Mouse (Mus musculus) limb, embryonic 12.5 days (tissue): ENCODE data around the gene Agrp. TPM values are rescaled to one million over a fixed set of nuclear protein-coding genes. Genes with fewer than 3 reads are reported as not detected.
A peak's percentile ranks its signal among the peaks of the same experiment; 100 is the strongest.

ENCODE experiments used
- ATAC-seq: fragments of 200-750 bp; cut with Nextera tagmentation; 2 replicates; pipeline ENCODE4 v1.8.0; 2017; ENCODE audit warnings: low read depth, moderate TSS enrichment; ENCODE audit not compliant: insufficient number of reproducible peaks, insufficient read depth, low FRiP score, low TSS enrichment
- H3K27ac ChIP-seq: fragments of 300-500 bp; sonication (generic); 2 replicates; pipeline ENCODE4 v1.5.1; 2016; ENCODE audit warnings: mild to moderate bottlenecking, moderate library complexity
- H3K27me3 ChIP-seq: fragments of 300-500 bp; sonication (generic); 2 replicates; pipeline ENCODE4 v1.6.1; 2016; ENCODE audit warnings: mild to moderate bottlenecking, moderate library complexity
- H3K36me3 ChIP-seq: fragments of 300-500 bp; sonication (generic); 2 replicates; pipeline ENCODE4 v1.6.1; 2016; ENCODE audit warnings: mild to moderate bottlenecking, moderate library complexity
- H3K4me1 ChIP-seq: fragments of 300-500 bp; sonication (generic); replicated peaks from 2 replicates; pipeline ENCODE4 v1.6.1; 2016
- H3K4me2 ChIP-seq: fragments of 300-500 bp; sonication (generic); 2 replicates; pipeline ENCODE4 v1.6.1; 2016; ENCODE audit warnings: mild to moderate bottlenecking, moderate library complexity
- H3K4me3 ChIP-seq: fragments of 300-500 bp; sonication (generic); replicated peaks from 2 replicates; pipeline ENCODE4 v1.5.1; 2016; ENCODE audit warnings: mild to moderate bottlenecking
- H3K9ac ChIP-seq: fragments of 300-500 bp; sonication (generic); replicated peaks from 2 replicates; pipeline ENCODE4 v1.6.1; 2016; ENCODE audit warnings: mild to moderate bottlenecking, moderate library complexity
- H3K9me3 ChIP-seq: fragments of 300-500 bp; sonication (generic); 2 replicates; pipeline ENCODE4 v1.6.1; 2016; ENCODE audit warnings: mild to moderate bottlenecking, moderate library complexity
- WGBS: fragments of 180-500 bp; shearing (Covaris S2); methylation state at CpG from one replicate; pipeline ENCODE4 v1.1.7; 2016; 5-methylcytosine and 5-hydroxymethylcytosine counted together
- polyA plus RNA-seq: library from polyadenylated mRNA; unstranded; fragments of >200 nt; fragmentation: Nextera tagmentation; extraction: Ambion mirVana; gene quantifications from 2 replicates; pipeline ENCODE4 v1.2.1, GENCODE M21; 2016

Agrp gene
- polyA plus RNA-seq, 1 experiment from 2014 or later: 0.97 TPM

DNA sequence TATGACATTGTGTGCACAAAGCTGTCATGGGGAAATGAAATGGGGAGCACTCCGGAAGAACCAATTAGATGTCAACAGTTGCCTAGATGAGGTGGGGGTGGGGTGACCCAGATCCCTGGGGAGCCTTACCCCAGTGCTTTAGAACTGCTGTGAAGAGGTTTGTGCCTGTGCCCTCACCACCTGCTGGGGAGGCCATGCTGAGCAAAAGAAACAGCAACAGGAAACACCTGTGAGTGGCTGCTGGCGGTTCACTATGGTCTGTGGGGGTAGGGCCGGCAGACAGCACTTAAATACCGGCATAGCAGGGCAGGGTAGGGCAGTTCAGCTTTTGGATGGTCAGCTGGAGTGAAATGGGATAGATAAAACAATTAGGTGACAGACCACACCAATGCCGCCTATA lies 14.1 kb downstream of the Agrp start:
- no peaks in the 10 kb centered on the region for H3K9me3 ChIP-seq
- peak overlapping the region; percentile 88 for H3K27ac ChIP-seq
- 0 out of 2 replicates have a peak overlapping the region, but pooled peaks have one; percentile 23 for H3K9ac ChIP-seq
- no peak overlapping the region for H3K4me3 ChIP-seq
- H3K27me3 ChIP-seq: no peaks in the 10 kb centered on the region
- peaks cover 42% of the 10 kb centered on the region for H3K36me3 ChIP-seq
- peak overlapping the region; percentile 39 for H3K4me2 ChIP-seq
- WGBS: 7% methylated on average over 5 of the region's 5 CpGs
- peaks cover 43% of the 10 kb centered on the region for H3K4me1 ChIP-seq
- 0 out of 2 replicates have a peak, but pooled peaks have one; percentile 39 for ATAC-seq

DNA sequence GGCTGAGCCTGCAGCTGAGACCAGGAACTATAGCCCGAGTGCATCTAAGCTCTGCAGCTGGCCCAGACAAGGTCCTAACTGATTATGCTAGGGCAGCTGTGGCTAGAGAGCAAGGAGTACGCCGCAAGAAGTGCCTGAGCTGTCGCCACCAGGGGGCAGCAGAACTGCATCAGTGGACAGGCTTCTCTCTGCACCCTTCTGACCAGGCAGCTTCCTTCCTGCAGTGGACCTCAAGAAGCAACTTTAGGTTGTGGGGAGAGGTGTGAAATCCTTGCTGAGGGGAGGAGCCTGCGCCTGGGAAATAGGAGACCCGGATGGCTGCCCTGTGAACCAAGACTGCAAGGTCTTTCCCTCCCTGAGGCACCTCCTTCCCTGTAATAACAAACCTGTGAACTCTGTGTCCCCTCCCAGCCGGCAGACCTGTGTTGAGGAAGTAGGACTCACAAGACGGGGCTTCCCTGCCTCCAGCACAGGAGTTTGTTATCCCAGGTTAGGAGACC lies 14.7 kb downstream of the Agrp start:
- H3K36me3 ChIP-seq: peaks cover 49% of the 10 kb centered on the region
- WGBS: 1% methylated on average over 8 of the region's 8 CpGs
- H3K4me3 ChIP-seq: no peak overlapping the region
- H3K9me3 ChIP-seq: no peaks in the 10 kb centered on the region
- H3K27ac ChIP-seq: peak overlapping the region; percentile 88
- 0 out of 2 replicates have a peak overlapping the region, but pooled peaks have one; percentile 27 for H3K9ac ChIP-seq
- peak overlapping the region; percentile 39 for H3K4me2 ChIP-seq
- peaks cover 43% of the 10 kb centered on the region for H3K4me1 ChIP-seq
- ATAC-seq: peak; percentile 84
- H3K27me3 ChIP-seq: no peaks in the 10 kb centered on the region

DNA sequence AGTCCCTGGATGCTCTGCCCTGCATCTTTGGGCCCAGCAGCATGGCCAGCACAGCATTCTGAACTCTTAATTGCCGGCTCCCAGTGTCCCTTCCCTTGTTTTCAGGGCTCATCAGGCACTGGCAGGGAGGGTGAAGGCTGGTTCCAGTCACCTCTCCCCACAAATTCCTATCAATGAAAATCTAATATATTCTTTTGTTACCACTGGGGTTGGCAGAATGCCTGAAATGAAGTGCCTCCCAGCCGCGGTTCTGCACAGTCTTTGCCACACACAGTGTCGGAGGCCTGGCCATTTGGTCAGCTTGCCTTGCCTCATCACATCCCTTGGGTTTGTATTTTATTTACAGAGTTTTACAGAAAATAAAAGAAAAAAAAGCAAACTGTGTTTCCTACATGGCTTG lies 15.4 kb downstream of the Agrp start:
- no peaks in the 10 kb centered on the region for H3K27me3 ChIP-seq
- H3K9me3 ChIP-seq: no peaks in the 10 kb centered on the region
- peaks cover 43% of the 10 kb centered on the region for H3K4me1 ChIP-seq
- peak overlapping the region; percentile 88 for H3K27ac ChIP-seq
- peaks cover 55% of the 10 kb centered on the region for H3K36me3 ChIP-seq
- H3K4me3 ChIP-seq: no peak overlapping the region
- ATAC-seq: no peak
- H3K4me2 ChIP-seq: peak overlapping the region; percentile 39; the same call in 1 of the 2 replicates
- 81% methylated on average over 4 of the region's 4 CpGs for WGBS
- H3K9ac ChIP-seq: no peak overlapping the region

DNA sequence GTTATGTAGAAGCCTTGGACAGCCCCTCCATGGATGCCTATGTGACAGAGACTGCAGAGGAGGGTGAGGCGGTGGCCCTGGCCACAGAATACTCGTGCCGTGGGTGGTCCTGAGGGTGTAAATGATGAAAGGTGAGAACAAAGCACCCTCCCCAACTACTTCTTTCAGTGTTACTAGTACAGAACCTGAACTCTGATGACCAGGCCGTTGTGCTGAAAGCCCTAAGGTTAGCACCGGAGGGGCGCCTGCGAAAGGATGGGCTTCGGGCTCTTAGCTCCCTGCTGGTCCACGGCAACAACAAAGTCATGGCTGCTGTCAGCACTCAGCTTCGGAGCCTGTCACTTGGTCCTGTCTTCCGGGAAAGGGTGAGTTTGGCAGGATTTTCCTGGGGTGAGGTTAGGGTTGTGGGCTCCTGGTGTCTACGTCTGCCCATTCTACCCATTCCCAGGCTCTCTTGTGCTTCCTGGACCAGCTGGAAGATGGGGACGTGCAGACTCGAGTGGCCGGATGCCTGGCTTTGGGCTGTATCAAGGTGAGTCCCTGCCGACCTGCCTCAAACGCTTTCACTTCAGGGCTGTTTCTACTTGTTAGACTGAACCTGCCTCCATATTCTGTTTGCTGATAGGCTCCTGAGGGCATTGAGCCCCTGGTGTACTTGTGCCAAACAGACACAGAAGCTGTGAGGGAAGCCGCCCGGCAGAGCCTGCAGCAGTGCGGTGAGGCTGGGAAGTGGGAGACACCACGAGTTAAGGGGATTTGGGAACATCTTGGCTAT lies 16.1 kb downstream of the Agrp start:
- no peaks in the 10 kb centered on the region for H3K9me3 ChIP-seq
- no peak overlapping the region for H3K4me2 ChIP-seq
- no peak overlapping the region for H3K27ac ChIP-seq
- peaks cover 62% of the 10 kb centered on the region for H3K36me3 ChIP-seq
- no peak for ATAC-seq
- WGBS: 90% methylated on average over 21 of the region's 21 CpGs
- no peaks in the 10 kb centered on the region for H3K27me3 ChIP-seq
- no peak overlapping the region; the same call in 1 of the 2 replicates for H3K9ac ChIP-seq
- H3K4me1 ChIP-seq: peaks cover 43% of the 10 kb centered on the region
- H3K4me3 ChIP-seq: no peak overlapping the region

DNA sequence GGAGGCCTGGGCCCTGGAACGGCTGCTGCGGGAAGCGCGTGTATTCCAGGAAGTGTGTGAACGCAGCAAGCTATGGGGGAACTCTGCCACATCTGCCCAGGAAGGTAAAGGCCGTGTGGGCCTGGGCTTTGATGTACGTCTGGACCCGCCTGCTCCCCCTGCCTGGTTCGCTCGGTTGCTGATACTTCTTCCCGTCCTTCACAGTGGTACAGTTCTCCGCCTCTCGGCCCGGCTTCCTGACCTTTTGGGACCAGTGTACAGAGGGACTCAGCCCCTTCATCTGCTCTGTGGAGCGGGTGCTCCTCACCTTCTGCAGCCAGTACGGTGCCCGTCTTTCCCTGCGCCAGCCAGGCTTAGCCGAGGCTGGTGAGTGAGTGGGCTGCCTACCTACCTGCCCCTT lies 17.0 kb downstream of the Agrp start:
- Histone ChIP-seq H3K36me3 (peaks cover 71% of the 10 kb centered on the region), H3K4me1 (peaks cover 35% of the 10 kb centered on the region), H3K27me3 (no peaks in the 10 kb centered on the region), H3K4me3 (no peak overlapping the region), H3K9me3 (no peaks in the 10 kb centered on the region), H3K4me2 (no peak overlapping the region), H3K9ac (no peak overlapping the region), H3K27ac (no peak overlapping the region)
- ATAC-seq: no peak
- 87% methylated on average over 19 of the region's 19 CpGs for WGBS

DNA sequence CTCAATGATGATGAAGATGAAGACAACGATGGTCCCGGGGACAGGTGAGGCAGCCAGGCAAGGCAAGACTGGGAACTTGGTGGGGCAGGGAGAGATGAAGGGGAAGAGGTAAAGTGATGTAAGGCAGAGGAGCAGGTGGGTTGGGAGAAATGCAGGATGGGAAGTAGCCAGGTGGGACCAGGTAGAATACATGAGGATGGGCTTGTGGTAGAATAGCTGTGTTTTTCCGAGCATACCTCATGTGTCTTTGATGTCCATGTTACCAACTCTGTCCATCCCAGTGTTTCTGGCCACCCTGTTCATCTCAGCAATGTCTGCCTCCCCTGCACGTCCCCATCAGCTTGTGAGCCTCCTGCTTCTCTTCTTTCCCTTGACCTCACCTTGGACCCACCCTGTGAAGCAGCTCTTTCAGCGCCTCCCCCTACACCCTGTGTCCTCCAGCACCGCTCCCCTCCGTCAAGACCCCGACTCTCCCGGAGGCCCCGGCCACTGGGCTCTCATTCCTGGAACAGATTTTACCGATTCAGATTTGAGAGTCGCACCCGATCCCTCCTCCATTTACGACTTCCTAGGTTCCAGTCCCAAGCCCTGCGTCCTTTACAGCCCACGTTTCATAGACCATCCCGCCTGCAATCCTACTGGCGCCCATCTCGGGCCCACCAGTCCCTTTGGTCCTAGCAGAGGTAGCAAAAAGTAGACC lies 18.2 kb downstream of the Agrp start:
- no peak overlapping the region for H3K9ac ChIP-seq
- ATAC-seq: no peak
- H3K27ac ChIP-seq: no peak overlapping the region; the same call in 1 of the 2 replicates
- H3K36me3 ChIP-seq: peaks cover 75% of the 10 kb centered on the region
- no peak overlapping the region for H3K4me2 ChIP-seq
- H3K4me1 ChIP-seq: peaks cover 30% of the 10 kb centered on the region
- WGBS: 88% methylated on average over 19 of the region's 19 CpGs
- H3K4me3 ChIP-seq: no peak overlapping the region
- H3K27me3 ChIP-seq: peaks cover 12% of the 10 kb centered on the region; the same call in 1 of the 2 replicates
- no peaks in the 10 kb centered on the region for H3K9me3 ChIP-seq

DNA sequence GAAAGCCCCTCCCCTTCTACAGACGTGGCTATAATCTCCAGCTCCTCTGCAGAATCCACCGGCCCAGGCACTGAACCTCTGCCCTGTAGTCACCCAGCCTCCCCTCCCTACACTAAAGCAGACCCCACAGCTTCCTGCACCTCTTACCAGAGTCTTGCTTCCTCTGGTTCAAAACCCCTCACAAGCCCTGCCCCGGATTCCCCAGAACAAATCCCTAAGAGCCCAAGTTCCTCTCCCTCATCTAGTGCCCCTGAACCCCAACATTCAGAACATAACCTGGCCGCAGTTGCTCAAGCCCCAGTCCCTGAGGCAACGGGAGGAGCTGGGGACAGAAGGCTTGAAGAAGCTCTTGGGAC lies 18.9 kb downstream of the Agrp start:
- WGBS: 93% methylated on average over 5 of the region's 5 CpGs
- H3K4me2 ChIP-seq: no peak overlapping the region

DNA sequence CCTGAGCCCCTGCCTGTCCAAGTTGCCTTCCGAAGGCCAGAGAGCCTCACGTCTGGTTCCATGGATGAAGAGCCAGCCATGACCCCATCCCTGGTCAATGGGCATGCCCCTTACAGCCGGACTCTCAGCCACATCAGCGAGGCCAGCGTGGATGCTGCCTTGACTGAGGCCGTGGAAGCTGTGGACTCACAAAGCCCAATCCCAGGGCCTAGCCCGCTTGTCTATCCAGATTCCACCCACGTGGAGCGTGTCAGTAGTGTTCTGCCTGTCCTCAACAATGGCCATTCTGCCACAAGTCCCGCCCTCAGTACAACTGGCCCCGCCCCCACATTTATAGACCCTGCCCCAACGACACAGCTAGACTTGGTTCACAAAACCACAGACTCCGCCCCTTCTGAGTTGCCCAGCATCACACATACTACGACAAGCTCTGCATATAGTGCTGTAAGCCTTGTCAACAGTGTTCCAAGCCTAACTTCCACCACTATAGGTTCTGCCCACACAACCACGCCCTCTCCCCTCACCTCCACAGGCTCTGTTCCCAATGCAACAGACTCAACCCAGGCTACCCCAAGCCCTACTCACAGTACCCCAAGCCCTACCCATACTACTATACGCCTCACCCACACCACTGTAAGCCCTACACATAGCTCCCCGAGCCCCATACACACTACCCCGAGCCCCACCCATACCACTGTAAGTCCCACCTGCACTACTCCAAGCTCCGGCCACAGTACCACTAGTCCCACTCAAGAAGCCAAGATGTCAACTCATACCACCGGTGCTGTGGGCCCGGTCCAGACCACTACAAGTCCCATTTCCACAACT lies 19.5 kb downstream of the Agrp start:
- Histone ChIP-seq H3K4me1 (peaks cover 27% of the 10 kb centered on the region), H3K27ac (no peak overlapping the region), H3K4me3 (no peak overlapping the region), H3K36me3 (peaks cover 75% of the 10 kb centered on the region), H3K27me3 (peaks cover 22% of the 10 kb centered on the region), H3K4me2 (no peak overlapping the region), H3K9ac (no peak overlapping the region), H3K9me3 (no peaks in the 10 kb centered on the region)
- ATAC-seq: no peak
- WGBS: 90% methylated on average over 21 of the region's 21 CpGs

More for the DNA sequence above, 18.9 kb downstream of the Agrp start:
- Histone ChIP-seq H3K27me3 (peaks cover 17% of the 10 kb centered on the region), H3K36me3 (peaks cover 75% of the 10 kb centered on the region), H3K4me3 (no peak overlapping the region), H3K9ac (no peak overlapping the region), H3K4me1 (peaks cover 27% of the 10 kb centered on the region), H3K27ac (no peak overlapping the region), H3K9me3 (no peaks in the 10 kb centered on the region)
- ATAC-seq: no peak

DNA sequence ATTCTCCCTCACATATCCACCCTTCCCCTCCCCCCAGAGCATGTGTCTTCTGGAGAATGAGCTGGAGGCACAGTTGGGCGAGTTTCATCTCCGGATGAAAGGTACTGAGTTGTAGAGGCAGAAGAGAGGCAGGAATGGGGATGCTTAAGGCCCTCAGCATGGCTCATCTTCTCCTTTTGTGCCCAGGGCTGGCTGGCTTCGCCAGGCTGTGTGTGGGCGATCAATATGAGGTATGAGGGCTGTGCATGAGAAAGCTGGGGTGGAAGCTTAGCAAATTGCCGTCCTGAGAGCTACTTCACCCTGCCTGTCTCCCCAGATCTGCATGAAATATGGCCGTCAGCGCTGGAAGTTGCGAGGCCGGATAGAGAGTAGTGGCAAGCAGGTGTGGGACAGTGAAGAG lies 21.3 kb downstream of the Agrp start:
- peaks cover 18% of the 10 kb centered on the region for H3K4me1 ChIP-seq
- no peaks in the 10 kb centered on the region for H3K9me3 ChIP-seq
- ATAC-seq: no peak
- no peak overlapping the region for H3K4me3 ChIP-seq
- no peak overlapping the region for H3K27ac ChIP-seq
- H3K9ac ChIP-seq: no peak overlapping the region
- 93% methylated on average over 9 of the region's 9 CpGs for WGBS
- H3K36me3 ChIP-seq: peaks cover 62% of the 10 kb centered on the region
- peaks cover 37% of the 10 kb centered on the region for H3K27me3 ChIP-seq
- H3K4me2 ChIP-seq: no peak overlapping the region

DNA sequence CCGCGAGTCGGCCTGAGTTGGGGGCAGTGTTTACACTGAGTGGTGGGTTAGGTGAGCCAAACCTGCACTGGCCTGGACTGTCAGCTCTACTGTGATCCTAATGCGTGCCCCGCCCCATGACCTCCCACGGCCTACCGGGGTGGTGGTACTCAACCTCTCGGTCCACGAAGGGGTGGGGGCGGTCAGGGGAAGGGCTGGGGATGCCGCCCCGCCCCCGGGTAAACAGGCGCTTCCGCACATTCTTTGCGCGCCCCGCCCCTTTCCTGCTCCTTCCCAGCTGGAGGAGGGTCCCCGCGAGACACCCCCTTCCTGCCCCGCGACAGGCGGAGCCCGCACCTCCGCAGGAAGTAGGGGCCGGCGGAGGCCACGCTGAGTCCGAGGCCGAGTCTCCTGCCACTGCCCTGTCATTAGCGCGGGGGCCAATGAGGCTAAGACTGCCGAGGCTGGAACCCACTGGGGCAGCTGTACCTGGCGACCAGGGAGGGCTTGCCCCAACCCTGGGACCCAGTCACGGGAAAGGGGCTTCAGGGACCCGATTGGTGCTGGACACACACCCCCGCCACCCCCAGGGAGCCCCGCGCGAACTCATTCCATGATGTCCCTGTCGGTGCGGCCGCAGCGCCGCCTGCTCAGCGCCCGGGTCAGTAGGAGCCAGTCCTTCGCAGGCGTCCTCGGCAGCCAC lies 23.2 kb downstream of the Agrp start:
- Histone ChIP-seq H3K9ac (peak overlapping the region; percentile 64), H3K9me3 (no peaks in the 10 kb centered on the region), H3K27me3 (peaks cover 37% of the 10 kb centered on the region), H3K4me1 (peaks cover 18% of the 10 kb centered on the region), H3K36me3 (peaks cover 42% of the 10 kb centered on the region), H3K27ac (no peak overlapping the region), H3K4me3 (peak overlapping the region; percentile 54), H3K4me2 (peak overlapping the region; percentile 99)
- WGBS: under 1% methylated on average over 50 of the region's 50 CpGs
- ATAC-seq: peak; percentile 67; the same call in 1 of the 2 replicates
